Mouse (Mus musculus) T-cell, adult 2 months (primary cell): ENCODE data around the gene Lgi4.

Experiments
- DNase-seq: peaks from one replicate; pipeline ENCODE4 v3.0.0; 2022; ENCODE audit warnings: low spot score

Lgi4 gene

DNA sequence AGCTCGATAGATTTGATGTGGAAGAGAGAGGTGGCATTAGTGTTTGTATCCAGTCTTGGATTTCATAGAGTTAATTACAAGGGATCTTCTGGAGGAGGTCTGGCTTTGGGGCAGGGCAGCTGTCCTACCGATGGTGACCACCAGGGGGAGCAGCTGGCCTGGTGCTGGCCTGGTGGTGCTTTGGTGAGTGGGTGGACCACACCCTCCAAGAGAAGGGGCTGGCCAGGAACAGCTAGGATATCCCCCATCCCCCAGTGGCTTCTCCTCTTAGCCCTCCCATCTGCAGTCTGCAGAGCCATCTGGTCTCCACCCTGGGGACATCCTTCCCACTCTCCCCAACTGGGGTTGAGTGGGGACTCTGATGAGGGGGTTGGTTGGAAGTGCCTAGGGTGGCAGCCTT, at the start of gene Lgi4:
Gene Lgi4, plus strand, starts transcription at position 235 of the 400 bp plus-strand sequence.
- DNase-seq = peak; percentile 74

- no peak for DNase-seq
Measured at GRCm38 (mm10) chr7:31012971-31013370, 46.2 kb upstream of the Lgi4 start.

- DNase-seq = no peak
Measured at GRCm38 (mm10) chr7:31017104-31017901, 41.8 kb upstream of the Lgi4 start.

- peak; percentile 61 for DNase-seq
Measured at GRCm38 (mm10) chr7:31028609-31029008, 30.5 kb upstream of the Lgi4 start.

DNA sequence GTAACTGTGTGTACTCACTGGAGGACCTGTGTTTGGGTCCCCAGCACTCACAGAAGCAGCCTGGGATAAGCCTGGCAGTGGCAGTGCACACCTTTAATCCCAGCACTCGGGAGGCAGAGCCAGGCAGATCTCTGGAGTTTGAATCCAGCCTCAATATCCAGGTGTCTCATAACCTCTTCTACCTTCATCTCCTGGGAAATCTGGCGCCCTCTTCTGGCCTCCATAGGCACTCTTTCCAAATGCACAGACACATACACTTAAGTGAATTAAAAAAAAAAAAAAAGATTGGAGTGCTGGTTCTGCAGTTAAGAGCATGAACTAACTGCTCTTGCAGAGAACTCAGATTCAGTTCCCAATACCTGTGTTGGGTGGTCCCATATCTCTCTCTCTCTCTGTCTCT, 28.4 kb upstream of the Lgi4 start:
- DNase-seq = no peak

GRCm38 (mm10) chr7:31031731-31032130, 27.4 kb upstream of the Lgi4 start:
- DNase-seq = peak; percentile 44

GRCm38 (mm10) chr7:31033409-31034165, 25.6 kb upstream of the Lgi4 start:
- peak; percentile 89 for DNase-seq

- peak; percentile 78 for DNase-seq
Measured at GRCm38 (mm10) chr7:31034789-31035188, 24.4 kb upstream of the Lgi4 start.

- DNase-seq = no peak
Measured at GRCm38 (mm10) chr7:31035291-31035690, 23.9 kb upstream of the Lgi4 start.

GRCm38 (mm10) chr7:31036917-31037316, 22.2 kb upstream of the Lgi4 start:
- peak; percentile 39 for DNase-seq

DNA sequence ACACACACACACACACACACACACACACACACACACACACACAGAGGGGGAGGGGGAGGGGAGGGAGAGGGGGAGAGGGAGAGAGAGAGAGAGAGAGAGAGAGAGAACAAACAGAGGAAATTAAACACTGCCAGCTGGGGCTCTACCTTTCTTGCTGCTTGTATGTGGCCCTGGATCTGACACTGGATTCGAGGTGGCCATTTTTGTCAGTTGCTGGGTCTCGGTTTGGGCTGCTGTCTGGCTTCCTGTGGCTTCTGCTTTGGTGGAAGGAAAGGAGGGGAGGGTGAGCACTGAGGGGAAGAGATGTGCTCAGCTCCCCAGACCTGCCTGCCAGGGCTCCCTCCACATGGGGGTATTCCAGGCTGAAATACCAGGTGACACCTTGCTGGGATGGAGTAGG, 21.5 kb upstream of the Lgi4 start:
- peak; percentile 73 for DNase-seq

GRCm38 (mm10) chr7:31039011-31039410, 20.1 kb upstream of the Lgi4 start:
- DNase-seq = no peak

- no peak for DNase-seq
Measured at GRCm38 (mm10) chr7:31040281-31041022, 18.7 kb upstream of the Lgi4 start.

- no peak for DNase-seq
Measured at GRCm38 (mm10) chr7:31041023-31041407, 18.1 kb upstream of the Lgi4 start.

DNA sequence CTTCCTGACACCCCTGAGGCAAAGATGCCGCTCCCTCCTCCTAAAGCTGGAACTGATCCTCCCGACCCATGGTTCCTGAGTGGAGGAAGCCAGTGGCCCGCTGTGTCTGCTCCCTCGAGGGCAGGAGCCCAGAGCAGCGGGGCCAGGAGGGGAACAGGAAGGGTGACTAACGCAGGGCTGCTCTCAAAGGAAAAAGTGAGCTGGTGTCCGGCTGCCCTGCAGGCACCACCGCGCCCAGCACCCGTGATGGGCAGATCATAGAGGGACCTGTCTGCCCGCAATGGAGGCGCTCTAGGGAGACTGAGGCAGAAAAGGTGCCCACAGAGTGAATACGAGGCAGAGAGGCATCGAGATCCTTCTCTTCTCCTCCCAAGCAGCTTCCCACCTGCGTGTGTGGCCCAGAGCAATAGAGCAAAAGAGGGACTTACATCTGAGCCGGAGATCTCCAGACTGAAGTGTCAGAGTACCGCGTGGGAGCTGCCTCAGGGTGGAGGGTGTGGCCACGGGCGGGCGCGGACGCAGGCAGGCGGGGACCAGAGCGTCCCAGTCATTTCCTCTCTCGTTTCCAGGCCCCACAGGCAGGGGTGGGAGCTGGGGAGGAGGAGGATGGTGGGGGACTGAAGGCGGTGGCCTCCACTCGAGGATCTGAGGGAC, 17.4 kb upstream of the Lgi4 start:
- peak; percentile 85 for DNase-seq

DNA sequence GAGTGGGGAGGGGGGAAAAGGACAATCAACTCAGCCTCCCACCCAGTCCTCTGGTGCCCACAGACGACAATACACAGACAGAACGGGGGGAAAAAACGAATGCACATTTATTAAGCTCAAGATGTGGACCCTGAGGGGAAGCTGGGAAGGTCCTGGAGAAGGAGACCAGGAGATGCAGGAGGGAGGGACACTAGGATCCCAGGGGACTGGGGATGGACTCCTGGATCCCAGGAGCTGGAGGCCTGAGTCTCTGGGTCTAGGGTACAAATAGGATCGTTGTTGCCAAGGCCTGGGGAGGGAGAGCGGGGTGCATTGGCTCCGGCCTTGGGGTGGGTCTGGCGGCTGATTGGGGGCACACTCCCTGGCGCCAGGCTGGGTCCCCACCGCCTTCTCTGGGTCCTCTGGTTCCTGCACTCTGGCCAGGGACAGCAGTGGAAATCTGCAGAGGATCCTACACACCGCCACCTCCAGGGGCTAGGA, 16.7 kb upstream of the Lgi4 start, which contains the start of gene Fxyd5:
Gene Fxyd5, minus strand, starts transcription at position 51 of the 480 bp plus-strand sequence.
- no peak for DNase-seq

- DNase-seq = no peak
Measured at GRCm38 (mm10) chr7:31049135-31049845, 9.9 kb upstream of the Lgi4 start.

DNA sequence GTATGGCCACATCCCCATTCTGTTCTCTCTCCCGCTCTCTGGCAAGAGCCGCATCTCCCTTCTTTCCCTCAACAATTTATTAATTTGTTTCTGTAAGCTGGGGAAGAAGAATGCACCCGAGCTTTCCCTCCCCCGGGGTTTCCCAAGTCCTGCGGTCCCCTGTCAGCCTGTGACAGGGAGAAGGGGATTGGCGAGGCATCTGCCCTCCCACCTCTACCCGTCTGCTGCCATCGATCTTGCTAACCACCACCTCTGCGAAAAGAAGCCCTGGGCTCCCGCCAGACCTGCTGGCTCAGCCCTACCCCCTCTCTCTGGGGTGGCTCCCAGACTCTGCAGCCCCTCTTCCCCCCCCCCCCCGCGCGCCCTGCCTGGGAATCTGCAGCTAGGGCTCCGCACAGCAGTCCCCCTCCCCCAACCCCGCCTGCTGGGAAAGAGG, 9.3 kb upstream of the Lgi4 start:
- no peak for DNase-seq

GRCm38 (mm10) chr7:31050487-31050886, 8.7 kb upstream of the Lgi4 start:
- DNase-seq = no peak

GRCm38 (mm10) chr7:31050921-31051320, 8.2 kb upstream of the Lgi4 start:
- no peak for DNase-seq
